Mouse (Mus musculus) olfactory bulb, adult 2 months (tissue): Measurements from ENCODE around the gene Shpk.

Experiments
- CTCF ChIP-seq: fragments of 200-500 bp; IDR thresholded peaks from 2 replicates; pipeline ENCODE4 v1.5.1; 2012; ENCODE audit warnings: low read depth, mild to moderate bottlenecking, low read length, moderate library complexity; ENCODE audit not compliant: insufficient read depth
- POLR2A ChIP-seq: fragments of 200-500 bp; IDR thresholded peaks from 2 replicates; pipeline ENCODE4 v1.6.1; 2012; ENCODE audit warnings: mild to moderate bottlenecking, low read depth, low read length, moderate library complexity; ENCODE audit not compliant: insufficient read depth

DNA sequence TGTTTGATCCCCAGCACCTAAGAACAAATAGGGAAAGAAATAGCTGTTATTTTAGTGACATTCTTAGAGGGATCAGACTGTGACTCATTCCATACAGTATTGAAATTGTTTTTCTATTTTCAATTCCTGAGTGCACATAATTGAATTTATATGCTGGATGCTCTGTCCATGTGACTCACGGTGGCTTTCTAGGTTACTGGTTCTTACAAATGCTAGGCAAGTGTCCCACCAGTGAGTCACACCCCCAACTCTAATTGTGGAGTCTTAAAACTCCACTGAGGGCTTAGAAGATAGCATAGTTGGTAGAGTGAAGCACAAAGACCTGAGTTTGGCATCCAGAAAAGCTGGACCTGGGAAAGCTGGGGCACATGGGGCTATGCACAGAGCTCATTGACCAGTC is 21.4 kb downstream of the Shpk start:
- TF ChIP-seq POLR2A, result no peak
- no peak for TF ChIP-seq CTCF
